Mouse (Mus musculus): ENCODE measurements around the gene Aqp8. TPM values are rescaled to one million over a fixed set of nuclear protein-coding genes. Genes with fewer than 3 reads are reported as not detected.

Aqp8 gene
- polyA plus RNA-seq (2015; fragmentation: Nextera tagmentation; extraction: Ambion mirVana): 23.1 and 30.8 TPM in 2 replicates

DNA sequence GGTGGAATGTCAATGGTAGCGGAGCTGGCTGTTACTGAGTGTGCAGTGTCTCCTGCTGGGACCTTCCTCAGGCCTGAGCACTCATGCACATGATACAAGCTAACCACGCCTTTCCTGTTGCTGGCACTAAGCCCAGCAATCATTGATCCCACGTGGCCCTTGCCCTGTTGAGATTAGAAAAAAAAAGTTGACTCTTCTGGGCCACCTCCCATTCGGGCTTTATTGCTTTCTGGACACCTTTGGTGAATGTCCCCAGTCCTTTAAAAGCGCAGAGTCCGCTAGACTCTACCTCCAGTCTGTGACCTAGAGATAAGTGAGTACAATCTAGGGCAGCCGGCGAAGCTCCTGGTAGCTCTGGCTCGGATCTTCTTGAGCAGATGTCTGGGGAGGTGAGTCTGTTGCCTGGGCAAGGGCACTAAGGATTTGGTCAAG lies at the start of gene Aqp8:
Aqp8 (plus strand) TSS at position 222 of the 432 bp plus-strand sequence.
- Histone ChIP-seq H3K4me3 (ENCODE audit: low read depth, low read length) (no peak within 1 kb of the TSS), H3K9me3 (ENCODE audit: control insufficient read depth) (no peaks in the 10 kb centered on the region), H3K27ac (ENCODE audit: low read depth, low read length) (peak within 1 kb of the TSS; percentile 9; the same call in 1 of the 2 replicates), H3K4me1 (replicated peaks; ENCODE audit: control insufficient read depth, insufficient read depth, low read length) (no peaks in the 10 kb centered on the region), H3K36me3 (ENCODE audit: control insufficient read depth, insufficient read depth) (no peaks in the 10 kb centered on the region), H3K27me3 (replicated peaks; ENCODE audit: control insufficient read depth, insufficient read depth, low read length) (no peaks in the 10 kb centered on the region), H3K4me2 (replicated peaks; ENCODE audit: low read depth) (peak within 1 kb of the TSS; percentile 18), H3K9ac (ENCODE audit: low read depth, low read length) (no peak within 1 kb of the TSS)
- peak; percentile 91 for ATAC-seq
- WGBS: 28% methylated on average over 9 of the region's 9 CpGs
- TF ChIP-seq CTCF (IDR thresholded peaks at IDR 0.05; ENCODE audit: low read depth): peak; percentile 62

DNA sequence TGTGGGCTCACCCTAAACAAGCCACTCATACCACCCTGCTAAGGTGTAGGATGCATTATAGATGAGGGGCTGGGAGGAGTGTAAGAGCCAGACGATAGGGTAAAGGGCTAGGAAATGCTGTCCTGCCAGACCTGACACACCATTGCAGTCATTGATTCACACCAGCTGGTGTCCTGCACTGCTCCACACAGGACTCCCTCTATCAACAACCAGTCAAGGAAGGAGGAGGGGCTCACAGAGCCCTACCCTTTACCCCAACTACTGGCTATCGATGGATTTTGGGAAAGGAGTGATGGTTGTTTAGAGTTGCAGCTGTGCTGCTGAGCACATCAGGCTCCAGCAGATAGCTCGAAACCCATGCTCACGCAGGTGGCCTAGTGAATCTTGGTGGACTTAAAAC lies 45.3 kb upstream of the Aqp8 start:
- H3K9me3 ChIP-seq (ENCODE audit: control insufficient read depth): no peaks in the 10 kb centered on the region
- H3K4me1 ChIP-seq (replicated peaks; ENCODE audit: control insufficient read depth, insufficient read depth, low read length): no peaks in the 10 kb centered on the region
- no peak overlapping the region for H3K4me2 ChIP-seq (replicated peaks; ENCODE audit: low read depth)
- H3K27me3 ChIP-seq (replicated peaks; ENCODE audit: control insufficient read depth, insufficient read depth, low read length): no peaks in the 10 kb centered on the region
- H3K9ac ChIP-seq (ENCODE audit: low read depth, low read length): no peak overlapping the region
- no peak overlapping the region for H3K27ac ChIP-seq (ENCODE audit: low read depth, low read length)
- WGBS: 75% methylated on average over 4 of the region's 4 CpGs
- no peak overlapping the region for H3K4me3 ChIP-seq (ENCODE audit: low read depth, low read length)
- no peak for TF ChIP-seq CTCF (IDR thresholded peaks at IDR 0.05; ENCODE audit: low read depth)
- ATAC-seq: no peak
- peaks cover 35% of the 10 kb centered on the region for H3K36me3 ChIP-seq (ENCODE audit: control insufficient read depth, insufficient read depth)

DNA sequence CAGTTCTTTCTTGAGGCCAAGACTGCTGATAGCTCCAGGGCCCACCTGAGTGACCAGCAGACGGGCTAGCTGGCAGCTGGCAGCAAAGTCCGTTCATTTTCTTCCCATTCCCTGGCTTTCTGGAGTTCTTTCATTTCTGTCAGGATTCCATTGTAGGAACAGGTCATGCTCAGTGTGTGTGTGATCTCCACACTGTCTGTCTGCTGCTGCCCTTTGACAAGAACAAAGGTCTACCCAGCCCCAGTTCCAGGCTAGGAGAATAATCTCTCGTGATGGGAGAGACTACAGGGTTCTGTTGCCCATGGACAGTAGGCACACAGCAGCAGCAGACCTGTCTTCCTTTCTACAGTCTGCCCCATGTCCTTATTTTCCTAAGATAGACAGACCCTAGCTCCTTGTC lies 44.4 kb upstream of the Aqp8 start:
- no peaks in the 10 kb centered on the region for H3K27me3 ChIP-seq (replicated peaks; ENCODE audit: control insufficient read depth, insufficient read depth, low read length)
- no peak overlapping the region for H3K4me3 ChIP-seq (ENCODE audit: low read depth, low read length)
- peaks cover 36% of the 10 kb centered on the region for H3K36me3 ChIP-seq (ENCODE audit: control insufficient read depth, insufficient read depth)
- H3K27ac ChIP-seq (ENCODE audit: low read depth, low read length): peak overlapping the region; percentile 46; the same call in 1 of the 2 replicates
- 73% methylated on average over 3 of the region's 3 CpGs for WGBS
- ATAC-seq: no peak; the same call in 1 of the 2 replicates
- TF ChIP-seq CTCF (IDR thresholded peaks at IDR 0.05; ENCODE audit: low read depth): no peak
- H3K4me1 ChIP-seq (replicated peaks; ENCODE audit: control insufficient read depth, insufficient read depth, low read length): no peaks in the 10 kb centered on the region
- H3K9me3 ChIP-seq (ENCODE audit: control insufficient read depth): no peaks in the 10 kb centered on the region
- no peak overlapping the region for H3K9ac ChIP-seq (ENCODE audit: low read depth, low read length)
- H3K4me2 ChIP-seq (replicated peaks; ENCODE audit: low read depth): no peak overlapping the region

DNA sequence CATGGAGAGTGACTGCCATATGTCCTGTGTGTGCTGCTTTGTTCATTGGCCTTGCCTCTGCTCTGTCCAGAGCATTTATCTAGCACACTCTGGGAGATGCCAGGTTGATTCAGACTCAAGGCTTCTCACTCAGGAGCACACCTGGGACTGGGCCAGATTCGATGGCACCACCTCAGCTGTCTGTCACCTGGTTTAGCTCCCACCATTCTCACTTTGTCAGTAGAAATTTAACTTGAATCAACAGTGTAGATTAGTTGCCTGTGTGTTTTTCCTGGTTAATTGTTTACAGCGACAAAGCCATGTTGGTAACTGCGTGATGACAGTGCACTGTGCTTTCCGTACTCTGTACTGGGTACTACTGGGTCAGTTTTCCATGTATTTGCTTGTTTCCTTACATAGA lies 42.1 kb upstream of the Aqp8 start:
- 83% methylated on average over 4 of the region's 4 CpGs for WGBS
- no peak overlapping the region for H3K4me3 ChIP-seq (ENCODE audit: low read depth, low read length)
- H3K9me3 ChIP-seq (ENCODE audit: control insufficient read depth): no peaks in the 10 kb centered on the region
- no peak for TF ChIP-seq CTCF (IDR thresholded peaks at IDR 0.05; ENCODE audit: low read depth)
- H3K36me3 ChIP-seq (ENCODE audit: control insufficient read depth, insufficient read depth): peaks cover 45% of the 10 kb centered on the region
- no peaks in the 10 kb centered on the region for H3K27me3 ChIP-seq (replicated peaks; ENCODE audit: control insufficient read depth, insufficient read depth, low read length)
- H3K4me1 ChIP-seq (replicated peaks; ENCODE audit: control insufficient read depth, insufficient read depth, low read length): no peaks in the 10 kb centered on the region
- no peak for ATAC-seq
- H3K4me2 ChIP-seq (replicated peaks; ENCODE audit: low read depth): no peak overlapping the region
- H3K27ac ChIP-seq (ENCODE audit: low read depth, low read length): no peak overlapping the region
- no peak overlapping the region for H3K9ac ChIP-seq (ENCODE audit: low read depth, low read length)

- Histone ChIP-seq H3K4me3 (ENCODE audit: low read depth, low read length) (no peak overlapping the region), H3K9ac (ENCODE audit: low read depth, low read length) (no peak overlapping the region), H3K36me3 (ENCODE audit: control insufficient read depth, insufficient read depth) (peaks cover 49% of the 10 kb centered on the region), H3K27ac (ENCODE audit: low read depth, low read length) (no peak overlapping the region), H3K27me3 (replicated peaks; ENCODE audit: control insufficient read depth, insufficient read depth, low read length) (no peaks in the 10 kb centered on the region), H3K4me1 (replicated peaks; ENCODE audit: control insufficient read depth, insufficient read depth, low read length) (no peaks in the 10 kb centered on the region), H3K4me2 (replicated peaks; ENCODE audit: low read depth) (no peak overlapping the region), H3K9me3 (ENCODE audit: control insufficient read depth) (no peaks in the 10 kb centered on the region)
- WGBS: 43% methylated on average over 3 of the region's 3 CpGs
- no peak for TF ChIP-seq CTCF (IDR thresholded peaks at IDR 0.05; ENCODE audit: low read depth)
- peak; percentile 16; the same call in 1 of the 2 replicates for ATAC-seq
Observed at GRCm38 (mm10) chr7:123421958-123422357, 40.1 kb upstream of the Aqp8 start.

- WGBS: 92% methylated on average over 6 of the region's 6 CpGs
- no peak for TF ChIP-seq CTCF (IDR thresholded peaks at IDR 0.05; ENCODE audit: low read depth)
- H3K9me3 ChIP-seq (ENCODE audit: control insufficient read depth): no peaks in the 10 kb centered on the region
- no peak for ATAC-seq
- H3K36me3 ChIP-seq (ENCODE audit: control insufficient read depth, insufficient read depth): peaks cover 44% of the 10 kb centered on the region
- no peak overlapping the region for H3K27ac ChIP-seq (ENCODE audit: low read depth, low read length)
- H3K9ac ChIP-seq (ENCODE audit: low read depth, low read length): no peak overlapping the region
- H3K27me3 ChIP-seq (replicated peaks; ENCODE audit: control insufficient read depth, insufficient read depth, low read length): no peaks in the 10 kb centered on the region
- no peak overlapping the region for H3K4me2 ChIP-seq (replicated peaks; ENCODE audit: low read depth)
- H3K4me1 ChIP-seq (replicated peaks; ENCODE audit: control insufficient read depth, insufficient read depth, low read length): peaks cover 4% of the 10 kb centered on the region; the same call in 1 of the 2 replicates
- no peak overlapping the region for H3K4me3 ChIP-seq (ENCODE audit: low read depth, low read length)
Observed at GRCm38 (mm10) chr7:123424281-123424680, 37.8 kb upstream of the Aqp8 start.

Measured in intestine, postnatal 0 days (tissue).